Mouse (Mus musculus): ENCODE measurements around the gene 4930595D18Rik. TPM values are rescaled to one million over a fixed set of nuclear protein-coding genes. Genes with fewer than 3 reads are reported as not detected.

The 4930595D18Rik gene
- total and polyA plus RNA-seq, 2 experiments from 2014 or later, result not detected

DNA sequence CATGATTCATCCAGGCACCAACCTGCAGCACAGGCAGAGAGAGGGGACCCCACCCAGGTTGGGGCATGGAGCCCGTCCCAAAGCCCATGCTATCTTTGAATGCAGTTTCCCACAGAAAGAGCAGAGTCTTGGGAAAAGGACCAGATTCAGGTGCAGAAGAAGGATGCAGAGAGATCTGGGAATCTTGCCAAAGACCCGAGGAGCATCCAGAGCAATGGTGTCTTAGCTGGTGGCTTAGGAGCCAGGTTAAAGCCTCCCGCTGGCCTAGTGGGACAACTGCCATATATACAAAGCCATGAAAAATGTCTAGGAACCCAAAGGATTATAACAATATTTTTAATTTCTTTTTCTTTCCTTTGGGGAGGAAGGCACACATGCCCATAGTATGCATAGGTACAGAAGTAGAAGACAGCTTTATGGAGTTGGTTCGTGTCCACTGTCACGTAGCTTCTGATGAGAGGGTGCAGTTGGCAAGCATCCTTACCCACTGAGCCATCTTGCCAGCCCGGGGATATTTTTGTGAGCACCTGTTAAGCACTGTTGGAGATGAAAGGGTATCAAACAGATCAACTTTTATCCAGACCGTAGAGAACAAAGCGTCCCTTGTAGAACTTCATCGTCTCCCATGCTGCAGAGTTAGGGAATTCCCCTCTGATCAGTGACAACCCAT, 63.2 kb downstream of the 4930595D18Rik start:
- WGBS, result 87% methylated on average over 9 of the region's 9 CpGs
- no peak for DNase-seq (ENCODE audit: low spot score)
- ATAC-seq (ENCODE audit: insufficient read depth, low read depth), result no peak
- no peak overlapping the region for H3K4me3 ChIP-seq (ENCODE audit: low read depth, low read length)
- TF ChIP-seq EP300 (IDR thresholded peaks at IDR 0.05; ENCODE audit: low read depth) (no peak), CTCF (IDR thresholded peaks at IDR 0.05; ENCODE audit: low read depth) (no peak)
- peaks cover 35% of the 10 kb centered on the region for H3K36me3 ChIP-seq (replicated peaks; ENCODE audit: control insufficient read depth, insufficient read depth, low read length)
- no peaks in the 10 kb centered on the region for H3K9me3 ChIP-seq (replicated peaks; ENCODE audit: control insufficient read depth, low read length)
- H3K4me1 ChIP-seq (ENCODE audit: control insufficient read depth, insufficient read depth), result no peaks in the 10 kb centered on the region
- no peak overlapping the region for H3K9ac ChIP-seq (replicated peaks; ENCODE audit: low read depth, low read length)
- no peak overlapping the region for H3K27ac ChIP-seq (ENCODE audit: low read depth)
- H3K27me3 ChIP-seq (ENCODE audit: control insufficient read depth, insufficient read depth, low read length), result no peaks in the 10 kb centered on the region
- no peak overlapping the region for H3K4me2 ChIP-seq (ENCODE audit: low read depth, low read length)

GRCm38 (mm10) chr12:111119506-111120085, 64.7 kb downstream of the 4930595D18Rik start:
- Histone ChIP-seq H3K27ac (ENCODE audit: low read depth) (no peak overlapping the region), H3K4me1 (ENCODE audit: control insufficient read depth, insufficient read depth) (no peaks in the 10 kb centered on the region), H3K4me2 (ENCODE audit: low read depth, low read length) (no peak overlapping the region), H3K9me3 (replicated peaks; ENCODE audit: control insufficient read depth, low read length) (no peaks in the 10 kb centered on the region), H3K36me3 (replicated peaks; ENCODE audit: control insufficient read depth, insufficient read depth, low read length) (peaks cover 39% of the 10 kb centered on the region), H3K9ac (replicated peaks; ENCODE audit: low read depth, low read length) (no peak overlapping the region), H3K27me3 (ENCODE audit: control insufficient read depth, insufficient read depth, low read length) (no peaks in the 10 kb centered on the region), H3K4me3 (ENCODE audit: low read depth, low read length) (no peak overlapping the region)
- ATAC-seq (ENCODE audit: insufficient read depth, low read depth) (no peak), DNase-seq (ENCODE audit: low spot score) (no peak)
- 97% methylated on average over 5 of the region's 5 CpGs for WGBS
- TF ChIP-seq EP300 (IDR thresholded peaks at IDR 0.05; ENCODE audit: low read depth) (no peak), CTCF (IDR thresholded peaks at IDR 0.05; ENCODE audit: low read depth) (no peak)

GRCm38 (mm10) chr12:111114593-111114992, 69.7 kb downstream of the 4930595D18Rik start:
- TF ChIP-seq CTCF (IDR thresholded peaks at IDR 0.05; ENCODE audit: low read depth), result no peak
- no peak for TF ChIP-seq EP300 (IDR thresholded peaks at IDR 0.05; ENCODE audit: low read depth)
- 89% methylated on average over 5 of the region's 5 CpGs for WGBS
- ATAC-seq (ENCODE audit: insufficient read depth, low read depth) (no peak), DNase-seq (ENCODE audit: low spot score) (no peak)
- no peaks in the 10 kb centered on the region for H3K4me1 ChIP-seq (ENCODE audit: control insufficient read depth, insufficient read depth)
- no peak overlapping the region for H3K27ac ChIP-seq (ENCODE audit: low read depth)
- H3K4me3 ChIP-seq (ENCODE audit: low read depth, low read length), result no peak overlapping the region
- no peaks in the 10 kb centered on the region for H3K27me3 ChIP-seq (ENCODE audit: control insufficient read depth, insufficient read depth, low read length)
- no peak overlapping the region for H3K4me2 ChIP-seq (ENCODE audit: low read depth, low read length)
- no peak overlapping the region for H3K9ac ChIP-seq (replicated peaks; ENCODE audit: low read depth, low read length)
- H3K9me3 ChIP-seq (replicated peaks; ENCODE audit: control insufficient read depth, low read length), result no peaks in the 10 kb centered on the region
- H3K36me3 ChIP-seq (replicated peaks; ENCODE audit: control insufficient read depth, insufficient read depth, low read length), result peaks cover 81% of the 10 kb centered on the region

GRCm38 (mm10) chr12:111111176-111111575, 73.1 kb downstream of the 4930595D18Rik start:
- H3K4me2 ChIP-seq (ENCODE audit: low read depth, low read length), result no peak overlapping the region
- no peaks in the 10 kb centered on the region for H3K9me3 ChIP-seq (replicated peaks; ENCODE audit: control insufficient read depth, low read length)
- DNase-seq (ENCODE audit: low spot score), result no peak
- no peak overlapping the region for H3K27ac ChIP-seq (ENCODE audit: low read depth)
- no peaks in the 10 kb centered on the region for H3K4me1 ChIP-seq (ENCODE audit: control insufficient read depth, insufficient read depth)
- no peaks in the 10 kb centered on the region for H3K27me3 ChIP-seq (ENCODE audit: control insufficient read depth, insufficient read depth, low read length)
- peaks cover 82% of the 10 kb centered on the region for H3K36me3 ChIP-seq (replicated peaks; ENCODE audit: control insufficient read depth, insufficient read depth, low read length)
- H3K9ac ChIP-seq (replicated peaks; ENCODE audit: low read depth, low read length), result no peak overlapping the region
- ATAC-seq (ENCODE audit: insufficient read depth, low read depth), result no peak
- WGBS, result 76% methylated on average over 8 of the region's 8 CpGs
- TF ChIP-seq CTCF (IDR thresholded peaks at IDR 0.05; ENCODE audit: low read depth), result no peak
- no peak for TF ChIP-seq EP300 (IDR thresholded peaks at IDR 0.05; ENCODE audit: low read depth)
- H3K4me3 ChIP-seq (ENCODE audit: low read depth, low read length), result no peak overlapping the region

Other genes starting within 250 kb of the 4930595D18Rik start
- 26.3 and 34.6 TPM in 2 replicates for gene Ankrd9, start 205.5 kb downstream of the 4930595D18Rik start, total RNA-seq (2014; rRNA removed; ENCODE audit: low replicate concordance)
- gene Ankrd9, start 205.5 kb downstream of the 4930595D18Rik start, polyA plus RNA-seq (2015; fragmentation: Nextera tagmentation; extraction: Ambion mirVana), result 31.9 and 39.1 TPM in 2 replicates
- gene Rcor1, start 145.1 kb downstream of the 4930595D18Rik start, total RNA-seq (2014; rRNA removed; ENCODE audit: low replicate concordance), result 14.2 and 19.0 TPM in 2 replicates
- gene Rcor1, start 145.1 kb downstream of the 4930595D18Rik start, polyA plus RNA-seq (2015; fragmentation: Nextera tagmentation; extraction: Ambion mirVana), result 4.4 and 5.1 TPM in 2 replicates
- 7.2 and 8.3 TPM in 2 replicates for gene Traf3, start 18.1 kb downstream of the 4930595D18Rik start, total RNA-seq (2014; rRNA removed; ENCODE audit: low replicate concordance)
- gene Traf3, start 18.1 kb downstream of the 4930595D18Rik start, polyA plus RNA-seq (2015; fragmentation: Nextera tagmentation; extraction: Ambion mirVana), result 2.9 and 3.2 TPM in 2 replicates
- gene Amn, start 86.6 kb upstream of the 4930595D18Rik start, total RNA-seq (2014; rRNA removed; ENCODE audit: low replicate concordance), result 7.5 TPM in 1 of 2 replicates, not detected in the other
- 0.78 and 0.90 TPM in 2 replicates for gene Amn, start 86.6 kb upstream of the 4930595D18Rik start, polyA plus RNA-seq (2015; fragmentation: Nextera tagmentation; extraction: Ambion mirVana)
- 119 and 147 TPM in 2 replicates for gene Cdc42bpb, start 193.2 kb upstream of the 4930595D18Rik start, total RNA-seq (2014; rRNA removed; ENCODE audit: low replicate concordance)
- 13.9 and 18.2 TPM in 2 replicates for gene Cdc42bpb, start 193.2 kb upstream of the 4930595D18Rik start, polyA plus RNA-seq (2015; fragmentation: Nextera tagmentation; extraction: Ambion mirVana)
- gene Lbhd2, start 222.3 kb upstream of the 4930595D18Rik start, total RNA-seq (2014; rRNA removed; ENCODE audit: low replicate concordance), result not detected in 2 replicates
- gene Lbhd2, start 222.3 kb upstream of the 4930595D18Rik start, polyA plus RNA-seq (2015; fragmentation: Nextera tagmentation; extraction: Ambion mirVana), result not detected in 2 replicates
- 7.9 and 51.6 TPM in 2 replicates for gene Exoc3l4, start 232.5 kb upstream of the 4930595D18Rik start, total RNA-seq (2014; rRNA removed; ENCODE audit: low replicate concordance)
- 8.5 and 9.8 TPM in 2 replicates for gene Exoc3l4, start 232.5 kb upstream of the 4930595D18Rik start, polyA plus RNA-seq (2015; fragmentation: Nextera tagmentation; extraction: Ambion mirVana)